Mouse (Mus musculus) heart, adult 9 months (tissue): ENCODE measurements around the gene Gm19345.

Source experiments
- DNase-seq, 2 experiments: peaks; one replicate each; pipeline ENCODE4 v3.0.0; 2022; ENCODE audit warnings: low spot score in 2 of 2

Gm19345 gene

DNA sequence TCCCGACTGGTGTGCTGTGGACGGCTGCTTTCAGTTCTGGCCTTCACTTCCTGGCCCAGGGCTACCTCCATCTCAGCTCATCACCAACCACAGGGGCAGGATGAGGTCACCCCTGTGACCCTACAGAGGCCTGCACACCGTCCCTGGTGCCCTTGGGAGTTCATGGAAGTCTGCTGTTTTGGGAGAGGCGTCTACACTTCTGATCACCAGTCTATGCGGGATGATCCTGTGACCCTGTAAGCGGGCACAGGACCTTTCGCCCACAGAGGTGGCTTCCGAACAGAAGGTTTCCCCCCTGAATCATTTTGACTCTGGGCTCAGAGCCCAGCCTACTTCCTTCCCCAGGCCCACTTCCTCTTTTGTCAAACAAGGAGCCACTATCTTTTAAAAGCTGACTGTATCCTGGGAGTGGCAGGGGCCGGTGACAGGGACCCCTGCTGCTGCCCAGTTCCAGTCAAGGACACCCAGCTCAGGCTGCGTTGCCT lies 19.4 kb downstream of the Gm19345 start:
- peak; percentile 55 to 67 for DNase-seq

GRCm38 (mm10) chr7:19871943-19872601 lies 20.3 kb downstream of the Gm19345 start:
- peak in 1 of 2 experiments; percentile 40 for DNase-seq

GRCm38 (mm10) chr7:19875948-19876682 lies 24.3 kb downstream of the Gm19345 start:
- peak in 1 of 2 experiments; percentile 39 for DNase-seq

GRCm38 (mm10) chr7:19876781-19877425 lies 25.1 kb downstream of the Gm19345 start:
- DNase-seq: no peak

DNA sequence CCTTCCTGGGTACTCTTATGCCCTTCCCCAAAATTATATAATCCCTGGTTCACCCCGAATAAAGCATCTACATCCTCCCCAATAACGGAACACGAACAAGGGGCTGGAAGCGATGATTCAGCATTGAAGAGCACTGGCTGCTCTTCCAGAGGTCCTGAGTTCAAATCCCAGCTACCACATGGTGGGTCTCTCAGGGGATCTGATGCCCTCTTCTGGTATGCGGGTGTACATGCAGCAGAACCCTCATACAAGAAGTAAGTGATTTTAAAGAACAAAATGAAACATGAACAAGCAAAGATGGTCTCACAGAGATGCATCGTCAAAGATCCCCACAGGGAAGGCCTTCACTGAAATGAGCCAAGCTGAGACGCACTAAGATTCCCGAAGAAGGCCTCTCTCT lies 29.0 kb downstream of the Gm19345 start:
- no peak for DNase-seq

- DNase-seq: no peak
Observed at GRCm38 (mm10) chr7:19887849-19888248, 36.0 kb downstream of the Gm19345 start, which contains the start of gene Ceacam19. Ceacam19 (minus strand) TSS chr7:19887965.

- DNase-seq: no peak
Observed at GRCm38 (mm10) chr7:19889881-19890280, 38.1 kb downstream of the Gm19345 start.
